Mouse (Mus musculus): Measurements from ENCODE around the gene Fggy. TPM values are rescaled to one million over a fixed set of nuclear protein-coding genes. Genes with fewer than 3 reads are reported as not detected.

The Fggy gene
- polyA plus RNA-seq, 1 experiment, result 24.5 TPM

- H3K4me3 ChIP-seq (ENCODE audit: insufficient read depth, low read depth, low read length), result no peak overlapping the region
- no peak overlapping the region for H3K27ac ChIP-seq (replicated peaks; ENCODE audit: low read depth, low read length)
- no peaks in the 10 kb centered on the region; the same call in 1 of the 2 replicates for H3K4me1 ChIP-seq (ENCODE audit: control insufficient read depth, insufficient read depth, insufficient read length, low read length)
Measured at GRCm38 (mm10) chr4:95666284-95666889, 109.1 kb downstream of the Fggy start.

GRCm38 (mm10) chr4:95666896-95667295 lies 109.6 kb downstream of the Fggy start:
- no peak overlapping the region for H3K4me3 ChIP-seq (ENCODE audit: insufficient read depth, low read depth, low read length)

GRCm38 (mm10) chr4:95667595-95667994 lies 110.3 kb downstream of the Fggy start:
- no peak overlapping the region for H3K4me3 ChIP-seq (ENCODE audit: insufficient read depth, low read depth, low read length)
- H3K4me1 ChIP-seq (ENCODE audit: control insufficient read depth, insufficient read depth, insufficient read length, low read length), result no peaks in the 10 kb centered on the region; the same call in 1 of the 2 replicates
- no peak overlapping the region for H3K27ac ChIP-seq (replicated peaks; ENCODE audit: low read depth, low read length)

More at GRCm38 (mm10) chr4:95666896-95667295, 109.6 kb downstream of the Fggy start:
- Histone ChIP-seq H3K4me1 (ENCODE audit: control insufficient read depth, insufficient read depth, insufficient read length, low read length) (no peaks in the 10 kb centered on the region; the same call in 1 of the 2 replicates), H3K27ac (replicated peaks; ENCODE audit: low read depth, low read length) (no peak overlapping the region)

- Histone ChIP-seq H3K4me3 (ENCODE audit: insufficient read depth, low read depth, low read length) (no peak overlapping the region), H3K27ac (replicated peaks; ENCODE audit: low read depth, low read length) (no peak overlapping the region), H3K4me1 (ENCODE audit: control insufficient read depth, insufficient read depth, insufficient read length, low read length) (no peaks in the 10 kb centered on the region; the same call in 1 of the 2 replicates)
Measured at GRCm38 (mm10) chr4:95668543-95668942, 111.2 kb downstream of the Fggy start.

GRCm38 (mm10) chr4:95669336-95669735 lies 112.0 kb downstream of the Fggy start:
- Histone ChIP-seq H3K27ac (replicated peaks; ENCODE audit: low read depth, low read length) (no peak overlapping the region), H3K4me3 (ENCODE audit: insufficient read depth, low read depth, low read length) (no peak overlapping the region), H3K4me1 (ENCODE audit: control insufficient read depth, insufficient read depth, insufficient read length, low read length) (no peaks in the 10 kb centered on the region; the same call in 1 of the 2 replicates)

GRCm38 (mm10) chr4:95670559-95670958 lies 113.3 kb downstream of the Fggy start:
- Histone ChIP-seq H3K27ac (replicated peaks; ENCODE audit: low read depth, low read length) (no peak overlapping the region), H3K4me3 (ENCODE audit: insufficient read depth, low read depth, low read length) (no peak overlapping the region), H3K4me1 (ENCODE audit: control insufficient read depth, insufficient read depth, insufficient read length, low read length) (no peaks in the 10 kb centered on the region; the same call in 1 of the 2 replicates)

- H3K27ac ChIP-seq (replicated peaks; ENCODE audit: low read depth, low read length), result no peak overlapping the region
- H3K4me3 ChIP-seq (ENCODE audit: insufficient read depth, low read depth, low read length), result no peak overlapping the region
- no peaks in the 10 kb centered on the region for H3K4me1 ChIP-seq (ENCODE audit: control insufficient read depth, insufficient read depth, insufficient read length, low read length)
Measured at GRCm38 (mm10) chr4:95672039-95672438, 114.7 kb downstream of the Fggy start.

GRCm38 (mm10) chr4:95676390-95676789 lies 119.1 kb downstream of the Fggy start:
- H3K4me3 ChIP-seq (ENCODE audit: insufficient read depth, low read depth, low read length), result no peak overlapping the region
- no peak overlapping the region for H3K27ac ChIP-seq (replicated peaks; ENCODE audit: low read depth, low read length)
- H3K4me1 ChIP-seq (ENCODE audit: control insufficient read depth, insufficient read depth, insufficient read length, low read length), result no peaks in the 10 kb centered on the region; the same call in 1 of the 2 replicates

- Histone ChIP-seq H3K27ac (replicated peaks; ENCODE audit: low read depth, low read length) (no peak overlapping the region), H3K4me3 (ENCODE audit: insufficient read depth, low read depth, low read length) (no peak overlapping the region), H3K4me1 (ENCODE audit: control insufficient read depth, insufficient read depth, insufficient read length, low read length) (no peaks in the 10 kb centered on the region; the same call in 1 of the 2 replicates)
Measured at GRCm38 (mm10) chr4:95680756-95681449, 123.6 kb downstream of the Fggy start.

- H3K27ac ChIP-seq (replicated peaks; ENCODE audit: low read depth, low read length), result no peak overlapping the region
- H3K4me3 ChIP-seq (ENCODE audit: insufficient read depth, low read depth, low read length), result no peak overlapping the region
- no peaks in the 10 kb centered on the region; the same call in 1 of the 2 replicates for H3K4me1 ChIP-seq (ENCODE audit: control insufficient read depth, insufficient read depth, insufficient read length, low read length)
Measured at GRCm38 (mm10) chr4:95684522-95685080, 127.3 kb downstream of the Fggy start.

- no peaks in the 10 kb centered on the region; the same call in 1 of the 2 replicates for H3K4me1 ChIP-seq (ENCODE audit: control insufficient read depth, insufficient read depth, insufficient read length, low read length)
- no peak overlapping the region for H3K27ac ChIP-seq (replicated peaks; ENCODE audit: low read depth, low read length)
- no peak overlapping the region for H3K4me3 ChIP-seq (ENCODE audit: insufficient read depth, low read depth, low read length)
Measured at GRCm38 (mm10) chr4:95686775-95687174, 129.5 kb downstream of the Fggy start.

GRCm38 (mm10) chr4:95687350-95687749 lies 130.0 kb downstream of the Fggy start:
- no peak overlapping the region for H3K4me3 ChIP-seq (ENCODE audit: insufficient read depth, low read depth, low read length)
- no peaks in the 10 kb centered on the region; the same call in 1 of the 2 replicates for H3K4me1 ChIP-seq (ENCODE audit: control insufficient read depth, insufficient read depth, insufficient read length, low read length)
- no peak overlapping the region for H3K27ac ChIP-seq (replicated peaks; ENCODE audit: low read depth, low read length)

- H3K4me1 ChIP-seq (ENCODE audit: control insufficient read depth, insufficient read depth, insufficient read length, low read length), result no peaks in the 10 kb centered on the region; the same call in 1 of the 2 replicates
- no peak overlapping the region for H3K27ac ChIP-seq (replicated peaks; ENCODE audit: low read depth, low read length)
- no peak overlapping the region for H3K4me3 ChIP-seq (ENCODE audit: insufficient read depth, low read depth, low read length)
Measured at GRCm38 (mm10) chr4:95688159-95688558, 130.9 kb downstream of the Fggy start.

GRCm38 (mm10) chr4:95700366-95700765 lies 143.1 kb downstream of the Fggy start:
- H3K4me1 ChIP-seq (ENCODE audit: control insufficient read depth, insufficient read depth, insufficient read length, low read length), result no peaks in the 10 kb centered on the region
- no peak overlapping the region for H3K27ac ChIP-seq (replicated peaks; ENCODE audit: low read depth, low read length)
- H3K4me3 ChIP-seq (ENCODE audit: insufficient read depth, low read depth, low read length), result no peak overlapping the region
